Mouse (Mus musculus): ENCODE data around the gene Cdc45. TPM values are rescaled to one million over a fixed set of nuclear protein-coding genes. Genes with fewer than 3 reads are reported as not detected.

Cdc45 gene
- polyA plus RNA-seq (2015; fragmentation: Nextera tagmentation; extraction: Ambion mirVana), result 7.6 and 8.9 TPM in 2 replicates

GRCm38 (mm10) chr16:18811468-18812384, at the start of gene Cdc45, which contains the start of gene Ufd1:
Gene Cdc45 (minus strand): TSS chr16:18811987.
Gene Ufd1 (plus strand): TSS chr16:18811779.

DNA sequence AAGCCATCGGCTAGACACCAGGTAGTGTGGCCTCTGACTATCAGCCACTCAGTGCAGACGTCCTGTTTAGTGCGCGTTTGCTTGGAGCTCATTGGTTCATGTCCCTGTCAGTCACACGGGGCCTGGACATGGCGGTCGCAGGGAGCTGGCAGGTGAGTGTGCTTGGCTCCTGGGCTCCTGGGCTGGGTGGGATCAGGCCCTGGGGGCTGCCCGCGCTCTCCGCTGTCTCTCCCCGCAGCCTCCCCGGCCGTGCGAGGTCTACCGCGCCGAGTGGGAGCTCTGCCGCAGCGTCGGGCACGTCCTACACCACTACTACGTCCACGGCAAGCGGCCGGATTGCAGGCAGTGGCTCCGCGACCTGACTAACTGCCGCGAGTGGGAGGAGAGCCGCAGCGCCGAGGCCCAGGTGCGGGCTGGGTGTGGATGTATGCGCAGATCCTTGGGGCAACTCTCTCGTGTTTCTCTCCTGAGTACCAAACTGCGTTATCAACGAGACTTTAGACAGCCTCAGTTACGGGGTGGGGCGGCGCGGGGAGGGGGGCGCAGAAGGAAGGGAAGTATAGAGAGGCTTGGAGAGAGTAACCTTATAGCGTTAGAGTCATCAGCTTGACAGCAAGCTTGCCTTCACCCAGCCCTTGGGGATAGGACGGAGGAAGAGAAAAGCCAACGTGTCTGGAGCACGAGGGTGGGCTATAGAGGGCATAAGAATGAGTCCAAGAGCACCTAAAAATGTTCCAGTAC, 24.9 kb upstream of the Cdc45 start, which contains the start of the genes 2510002D24Rik and Gm28539:
TSS of gene 2510002D24Rik (plus strand) at position 111 of the 741 bp plus-strand sequence.
TSS of gene Gm28539 (plus strand) at position 117 of the 741 bp plus-strand sequence.

DNA sequence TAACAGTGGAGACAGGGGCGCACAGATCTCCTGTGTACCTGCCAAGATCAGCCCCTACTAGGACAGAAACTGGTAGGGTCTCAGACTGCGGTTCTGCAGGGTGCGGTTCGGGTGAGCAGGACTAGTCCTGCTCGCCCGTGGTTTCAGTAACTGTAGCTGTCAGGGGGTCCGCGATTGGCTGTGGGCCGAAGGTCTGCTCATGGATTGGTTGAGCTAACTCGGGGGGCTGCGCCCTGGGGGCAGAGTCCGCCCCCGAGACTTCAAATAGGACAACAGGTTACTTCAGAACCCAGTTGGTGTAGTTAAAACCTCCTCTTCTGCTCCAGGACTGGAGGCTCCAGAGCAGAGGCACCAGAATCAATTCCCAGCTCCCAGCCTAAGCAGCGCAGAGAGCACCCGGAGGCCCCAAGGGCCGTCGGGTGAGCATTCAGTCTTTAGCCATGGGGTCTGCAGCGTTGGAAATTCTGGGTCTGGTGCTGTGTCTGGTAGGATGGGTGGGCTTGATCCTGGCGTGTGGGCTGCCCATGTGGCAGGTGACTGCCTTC, 35.2 kb downstream of the Cdc45 start, which contains the start of gene Cldn5:
TSS of gene Cldn5 (plus strand) at position 292 of the 545 bp plus-strand sequence.

Other genes with a start within 250 kb of the Cdc45 start
- gene Tbx1, start 221.3 kb downstream of the Cdc45 start, polyA plus RNA-seq (2015; fragmentation: Nextera tagmentation; extraction: Ambion mirVana), result 7.9 and 8.3 TPM in 2 replicates
- 0.12 TPM in 1 of 2 replicates, not detected in the other for gene Gp1bb, start 189.6 kb downstream of the Cdc45 start, polyA plus RNA-seq (2015; fragmentation: Nextera tagmentation; extraction: Ambion mirVana)
- gene Gm49601, start 185.6 kb downstream of the Cdc45 start, polyA plus RNA-seq (2015; fragmentation: Nextera tagmentation; extraction: Ambion mirVana), result 0.27 and 0.34 TPM in 2 replicates
- 2.4 and 5.8 TPM in 2 replicates for gene Sept5, start 182.0 kb downstream of the Cdc45 start, polyA plus RNA-seq (2015; fragmentation: Nextera tagmentation; extraction: Ambion mirVana)
- gene Cldn5, start 35.1 kb downstream of the Cdc45 start, polyA plus RNA-seq (2015; fragmentation: Nextera tagmentation; extraction: Ambion mirVana), result 77.3 and 87.5 TPM in 2 replicates
- gene Ufd1, start 208 bp downstream of the Cdc45 start, polyA plus RNA-seq (2015; fragmentation: Nextera tagmentation; extraction: Ambion mirVana), result 47.0 and 52.0 TPM in 2 replicates
- 24.1 and 24.2 TPM in 2 replicates for gene 2510002D24Rik, start 24.6 kb upstream of the Cdc45 start, polyA plus RNA-seq (2015; fragmentation: Nextera tagmentation; extraction: Ambion mirVana)
- not detected in 2 replicates for gene Gm28539, start 24.6 kb upstream of the Cdc45 start, polyA plus RNA-seq (2015; fragmentation: Nextera tagmentation; extraction: Ambion mirVana)
- gene Mrpl40, start 64.9 kb upstream of the Cdc45 start, polyA plus RNA-seq (2015; fragmentation: Nextera tagmentation; extraction: Ambion mirVana), result 65.0 and 71.9 TPM in 2 replicates
- gene Hira, start 65.0 kb upstream of the Cdc45 start, polyA plus RNA-seq (2015; fragmentation: Nextera tagmentation; extraction: Ambion mirVana), result 5.8 and 6.0 TPM in 2 replicates

Measured in skeletal muscle tissue, postnatal 0 days (tissue).